ENCODE assay signal across 16 mouse cellular contexts in genomic region chr11:50138206-50138822, GRCm38 (mm10). TPM values are rescaled to one million over a fixed set of nuclear protein-coding genes. Genes with fewer than 3 reads are reported as not detected.
A peak's percentile ranks its signal among the peaks of the same experiment; 100 is the strongest.
DNase-seq lines count a peak whose midpoint lies in the region; ATAC-seq lines count a peak whose summit lies in the region.
"Had no signal": no experiment of that assay in that cellular context is flagged by ENCODE, and none has a peak within 500 bp of the region (broad histone marks: within the 10 kb centered on the region; RNA-seq: fewer than 3 reads in every experiment).

No protein-coding gene starts in this region.

- H3K9me3 ChIP-seq in midbrain, embryonic 11.5 days (ENCODE audit: control insufficient read depth, low read length): no peaks in the 10 kb centered on the region
- no peaks in the 10 kb centered on the region for H3K9me3 ChIP-seq in midbrain, embryonic 15.5 days
- H3K9me3 ChIP-seq in intestine, embryonic 15.5 days: no peaks in the 10 kb centered on the region
- H3K9me3 ChIP-seq: embryonic facial prominence, embryonic 12.5 days; forebrain, embryonic 12.5 days; limb, embryonic 12.5 days; megakaryocyte, embryonic 14.5 days had no signal

- no peak for ATAC-seq in midbrain, embryonic 11.5 days (ENCODE audit: low FRiP score)
- no peak for ATAC-seq in midbrain, embryonic 15.5 days (replicated peaks)
- ATAC-seq in intestine, embryonic 15.5 days: peak; percentile 67; the same call in 1 of the 2 replicates

- peak; percentile 67 for DNase-seq in cerebellum, adult 11-12 months
- DNase-seq in cerebellum, postnatal 10 days: no peak
- DNase-seq in midbrain, embryonic 11.5 days (ENCODE audit: low spot score, missing footprints): peak; percentile 65
- DNase-seq in gastrocnemius, adult 8-10 months (ENCODE audit: low spot score in 2 of 2): no peak
- no peak for DNase-seq in left cerebral cortex, adult 9 months (ENCODE audit: low spot score in 2 of 2)
- DNase-seq in right cerebral cortex, postnatal 25 days: no peak
- DNase-seq: adrenal gland, postnatal 14 days; heart, postnatal 14 days; layer of hippocampus, postnatal 36 days; thymus, postnatal 14 days had no signal

- H3K4me3 ChIP-seq in midbrain, embryonic 11.5 days (ENCODE audit: low read depth, low read length): no peak overlapping the region
- H3K4me3 ChIP-seq in midbrain, embryonic 15.5 days: no peak overlapping the region
- no peak overlapping the region for H3K4me3 ChIP-seq in intestine, embryonic 15.5 days (replicated peaks)
- H3K4me3 ChIP-seq: embryonic facial prominence, embryonic 12.5 days; forebrain, embryonic 12.5 days; limb, embryonic 12.5 days; megakaryocyte, embryonic 14.5 days had no signal

- no peak overlapping the region for H3K9ac ChIP-seq in midbrain, embryonic 11.5 days (ENCODE audit: low read length)
- no peak overlapping the region for H3K9ac ChIP-seq in midbrain, embryonic 15.5 days
- no peak overlapping the region for H3K9ac ChIP-seq in intestine, embryonic 15.5 days
- H3K9ac ChIP-seq: embryonic facial prominence, embryonic 12.5 days; forebrain, embryonic 12.5 days; limb, embryonic 12.5 days had no signal

- H3K4me2 ChIP-seq in midbrain, embryonic 11.5 days: no peak overlapping the region
- H3K4me2 ChIP-seq in midbrain, embryonic 15.5 days: no peak overlapping the region
- H3K4me2 ChIP-seq in intestine, embryonic 15.5 days (replicated peaks): no peak overlapping the region
- H3K4me2 ChIP-seq: embryonic facial prominence, embryonic 12.5 days; forebrain, embryonic 12.5 days; limb, embryonic 12.5 days had no signal

- peaks cover 2% of the 10 kb centered on the region for H3K36me3 ChIP-seq in midbrain, embryonic 11.5 days (ENCODE audit: control insufficient read depth, insufficient read depth, low read length)
- peaks cover 28% of the 10 kb centered on the region for H3K36me3 ChIP-seq in midbrain, embryonic 15.5 days (replicated peaks)
- peaks cover 36% of the 10 kb centered on the region for H3K36me3 ChIP-seq in intestine, embryonic 15.5 days

- H3K27ac ChIP-seq in midbrain, embryonic 11.5 days (ENCODE audit: low read depth, low read length): no peak overlapping the region
- H3K27ac ChIP-seq in midbrain, embryonic 15.5 days: no peak overlapping the region
- no peak overlapping the region for H3K27ac ChIP-seq in intestine, embryonic 15.5 days
- H3K27ac ChIP-seq: embryonic facial prominence, embryonic 12.5 days; forebrain, embryonic 12.5 days; limb, embryonic 12.5 days had no signal

- WGBS in midbrain, embryonic 11.5 days: 74% methylated on average over 10 of the region's 10 CpGs
- WGBS in midbrain, embryonic 15.5 days: 83% methylated on average over 10 of the region's 10 CpGs
- 54% methylated on average over 10 of the region's 10 CpGs for WGBS in intestine, embryonic 15.5 days

- H3K27me3 ChIP-seq in midbrain, embryonic 11.5 days (ENCODE audit: control insufficient read depth, insufficient read depth, low read length): no peaks in the 10 kb centered on the region
- no peaks in the 10 kb centered on the region for H3K27me3 ChIP-seq in midbrain, embryonic 15.5 days (replicated peaks)
- no peaks in the 10 kb centered on the region for H3K27me3 ChIP-seq in intestine, embryonic 15.5 days (replicated peaks)
- H3K27me3 ChIP-seq: embryonic facial prominence, embryonic 12.5 days; forebrain, embryonic 12.5 days; limb, embryonic 12.5 days; megakaryocyte, embryonic 14.5 days had no signal

- no peaks in the 10 kb centered on the region for H3K4me1 ChIP-seq in midbrain, embryonic 11.5 days (ENCODE audit: control insufficient read depth, insufficient read depth, low read length)
- H3K4me1 ChIP-seq in midbrain, embryonic 15.5 days: no peaks in the 10 kb centered on the region
- H3K4me1 ChIP-seq in intestine, embryonic 15.5 days (replicated peaks): peaks cover 6% of the 10 kb centered on the region; the same call in 1 of the 2 replicates
- H3K4me1 ChIP-seq: embryonic facial prominence, embryonic 12.5 days; forebrain, embryonic 12.5 days; limb, embryonic 12.5 days had no signal

RNA-seq across cellular contexts. Expression of gene Tbc1d9b, which starts 7.1 kb away (rescaled TPM):
- 27.6 and 30.0 TPM in 2 replicates for polyA plus RNA-seq in midbrain, embryonic 11.5 days (2014; fragmentation: Nextera tagmentation; extraction: Ambion mirVana)
- polyA plus RNA-seq in midbrain, embryonic 15.5 days (2015; fragmentation: Nextera tagmentation; extraction: Ambion mirVana): 42.8 and 43.2 TPM in 2 replicates
- 30.4 and 31.5 TPM in 2 replicates for polyA plus RNA-seq in intestine, embryonic 15.5 days (2015; fragmentation: Nextera tagmentation; extraction: Ambion mirVana)
- 10 to 100 TPM; 22.3 to 28.2 (median 23.1) TPM for total RNA-seq in gastrocnemius, adult 8-10 months (2022)

RNA-seq across cellular contexts. Expression of gene Mrnip, which starts 35.9 kb away (rescaled TPM):
- 20.0 and 22.8 TPM in 2 replicates for polyA plus RNA-seq in midbrain, embryonic 11.5 days (2014; fragmentation: Nextera tagmentation; extraction: Ambion mirVana)
- polyA plus RNA-seq in midbrain, embryonic 15.5 days (2015; fragmentation: Nextera tagmentation; extraction: Ambion mirVana): 38.1 and 39.3 TPM in 2 replicates
- 9.6 and 12.5 TPM in 2 replicates for polyA plus RNA-seq in intestine, embryonic 15.5 days (2015; fragmentation: Nextera tagmentation; extraction: Ambion mirVana)
- total RNA-seq in gastrocnemius, adult 8-10 months (2022): 1 to 10 TPM; 2.4 to 2.9 (median 2.6) TPM

Comparison
In these comparisons a context has a peak if more than half of its experiments do, and no peak if none do; other contexts are left out.
1. DNase-seq: peak in cerebellum, adult 11-12 months (single experiment) and midbrain, embryonic 11.5 days (single experiment); none in cerebellum, postnatal 10 days (0 of 2), gastrocnemius, adult 8-10 months (0 of 2), left cerebral cortex, adult 9 months (0 of 2) and right cerebral cortex, postnatal 25 days (single experiment).